Mouse (Mus musculus): ENCODE results near the gene Rpl36a-ps1.

Gene Rpl36a-ps1

DNA sequence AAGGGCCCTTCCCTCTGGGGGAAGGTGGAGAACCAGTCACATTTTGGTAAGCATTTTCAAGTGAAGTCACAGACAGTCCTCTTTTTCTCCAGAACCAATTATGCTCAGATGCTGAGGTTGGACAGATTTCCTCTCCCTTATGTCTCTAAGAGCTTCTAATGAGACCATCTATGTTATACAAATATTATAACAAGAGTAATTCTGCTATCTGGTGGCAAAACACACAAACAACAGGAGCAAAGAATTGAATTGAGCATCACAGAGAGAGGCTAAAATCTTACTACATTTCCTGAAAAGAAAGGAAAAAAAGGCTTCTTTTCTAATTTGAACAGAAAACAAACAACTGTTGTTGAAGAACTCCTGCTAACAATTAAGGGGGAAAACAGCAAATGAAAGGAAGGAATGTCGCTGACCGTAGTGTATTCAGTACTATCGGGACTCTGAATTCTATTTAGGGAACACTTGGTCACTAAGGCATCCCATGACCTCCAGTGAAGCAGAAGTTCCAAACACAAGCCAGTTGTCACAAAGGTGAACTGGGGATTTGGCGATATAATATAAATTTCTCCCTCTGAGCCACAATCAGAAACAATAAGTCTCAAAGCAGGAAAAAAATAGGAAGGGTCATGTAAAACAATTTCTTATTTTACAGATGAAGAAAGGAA is 42.4 kb downstream of the Rpl36a-ps1 start:
- DNase-seq (ENCODE audit: low spot score), result no peak

All from urinary bladder, postnatal 14 days (tissue).